Mouse (Mus musculus) bone marrow macrophage, adult 2 months (primary cell): ENCODE measurements at regions not wholly inside any gene's neighbourhood (a gene's known extent, or its start where the extent isn't known, plus 50 kb on each side); places are given as distances from the start of the nearest gene placed in this dataset.

ENCODE experiments used
- H3K27ac ChIP-seq: 2 replicates; pipeline ENCODE4 v1.5.1; 2012; ENCODE audit warnings: low read depth, low read length; ENCODE audit not compliant: insufficient read depth
- H3K4me1 ChIP-seq: 2 replicates; pipeline ENCODE4 v1.6.1; 2012; ENCODE audit warnings: low read length; ENCODE audit not compliant: control insufficient read depth, insufficient read depth
- H3K4me3 ChIP-seq: 2 replicates; pipeline ENCODE4 v1.5.1; 2012; ENCODE audit warnings: mild to moderate bottlenecking, low read length, moderate library complexity; ENCODE audit not compliant: insufficient read depth
- CTCF ChIP-seq: IDR thresholded peaks from 2 replicates; pipeline ENCODE4 v1.5.1; 2012; ENCODE audit warnings: low read depth, mild to moderate bottlenecking, low read length, moderate library complexity
- POLR2A ChIP-seq: IDR thresholded peaks from 2 replicates; pipeline ENCODE4 v1.6.1; 2012; ENCODE audit warnings: mild to moderate bottlenecking, low read depth, low read length, borderline replicate concordance

GRCm38 (mm10) chr9:47909051-47909450, 252.8 kb upstream of the Nxpe4 start:
- Histone ChIP-seq H3K4me3 (no peak overlapping the region), H3K4me1 (no peaks in the 10 kb centered on the region), H3K27ac (no peak overlapping the region)
- TF ChIP-seq CTCF: no peak
- TF ChIP-seq POLR2A: no peak

- TF ChIP-seq POLR2A (no peak), CTCF (no peak)
- Histone ChIP-seq H3K4me3 (no peak overlapping the region), H3K4me1 (no peaks in the 10 kb centered on the region), H3K27ac (no peak overlapping the region)
Observed at GRCm38 (mm10) chr9:47910501-47910906, 251.3 kb upstream of the Nxpe4 start.

- H3K4me3 ChIP-seq: no peak overlapping the region
- no peak overlapping the region for H3K27ac ChIP-seq
- H3K4me1 ChIP-seq: no peaks in the 10 kb centered on the region
- TF ChIP-seq POLR2A: no peak
- TF ChIP-seq CTCF: no peak
Observed at GRCm38 (mm10) chr9:47912823-47913222, 249.0 kb upstream of the Nxpe4 start.

- H3K4me1 ChIP-seq: peaks cover 9% of the 10 kb centered on the region
- TF ChIP-seq CTCF: peak; percentile 29; the same call in 1 of the 2 replicates
- TF ChIP-seq POLR2A: no peak
- no peak overlapping the region for H3K27ac ChIP-seq
- no peak overlapping the region for H3K4me3 ChIP-seq
Observed at GRCm38 (mm10) chr9:47935299-47935698, 226.5 kb upstream of the Nxpe4 start.

- Histone ChIP-seq H3K27ac (no peak overlapping the region), H3K4me1 (peaks cover 9% of the 10 kb centered on the region), H3K4me3 (no peak overlapping the region)
- TF ChIP-seq POLR2A (no peak), CTCF (no peak)
Observed at GRCm38 (mm10) chr9:47935957-47936457, 225.8 kb upstream of the Nxpe4 start.

GRCm38 (mm10) chr9:47938941-47939710, 222.7 kb upstream of the Nxpe4 start:
- Histone ChIP-seq H3K27ac (no peak overlapping the region), H3K4me3 (no peak overlapping the region), H3K4me1 (peaks cover 16% of the 10 kb centered on the region)
- TF ChIP-seq CTCF (no peak), POLR2A (no peak)

- H3K27ac ChIP-seq: no peak overlapping the region
- peaks cover 16% of the 10 kb centered on the region for H3K4me1 ChIP-seq
- TF ChIP-seq CTCF (no peak), POLR2A (no peak)
- no peak overlapping the region for H3K4me3 ChIP-seq
Observed at GRCm38 (mm10) chr9:47942761-47943583, 218.9 kb upstream of the Nxpe4 start.

- peaks cover 6% of the 10 kb centered on the region for H3K4me1 ChIP-seq
- TF ChIP-seq CTCF (no peak), POLR2A (no peak)
- no peak overlapping the region for H3K4me3 ChIP-seq
- H3K27ac ChIP-seq: no peak overlapping the region
Observed at GRCm38 (mm10) chr9:47946226-47946625, 215.6 kb upstream of the Nxpe4 start.

- Histone ChIP-seq H3K4me3 (no peak overlapping the region), H3K4me1 (no peaks in the 10 kb centered on the region), H3K27ac (no peak overlapping the region)
- TF ChIP-seq CTCF (no peak), POLR2A (no peak)
Observed at GRCm38 (mm10) chr9:47957881-47958280, 203.9 kb upstream of the Nxpe4 start.

GRCm38 (mm10) chr9:47958861-47959260, 203.0 kb upstream of the Nxpe4 start:
- no peak for TF ChIP-seq CTCF
- no peak for TF ChIP-seq POLR2A
- H3K4me3 ChIP-seq: no peak overlapping the region
- H3K27ac ChIP-seq: no peak overlapping the region
- no peaks in the 10 kb centered on the region for H3K4me1 ChIP-seq
